Mouse (Mus musculus) hindlimb bud, embryonic 11.5 days (tissue): ENCODE measurements around the gene Phf6.
"Not testable (repeated sequence)": the region's sequence is repeated elsewhere in the genome, so short reads cannot be mapped to it uniquely, and the experiment has no call there.

Experiments used
- DNase-seq: peaks from one replicate; pipeline ENCODE4 v3.0.0-alpha.2; 2012; ENCODE audit warnings: low read depth, low spot score; ENCODE audit errors: extremely low spot score

Phf6 gene

DNA sequence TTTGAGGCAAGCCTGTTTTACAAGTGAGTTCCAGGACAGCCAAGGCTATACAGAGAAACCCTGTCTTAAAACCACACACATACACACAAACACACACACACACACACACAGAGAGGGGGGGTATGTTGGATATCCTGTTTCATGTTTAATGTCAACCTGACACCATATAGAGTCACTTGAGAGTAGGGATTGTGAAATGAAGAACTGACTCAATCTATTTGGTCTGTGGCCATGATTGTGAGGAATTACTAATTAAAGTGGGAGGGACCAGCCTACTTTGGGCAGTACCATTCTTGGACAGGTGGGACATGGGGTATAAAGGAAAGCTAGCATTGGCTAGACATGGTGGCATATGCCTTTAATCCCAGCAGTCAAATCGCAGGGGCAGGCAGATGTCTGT, 60.6 kb downstream of the Phf6 start:
- DNase-seq = no peak

DNA sequence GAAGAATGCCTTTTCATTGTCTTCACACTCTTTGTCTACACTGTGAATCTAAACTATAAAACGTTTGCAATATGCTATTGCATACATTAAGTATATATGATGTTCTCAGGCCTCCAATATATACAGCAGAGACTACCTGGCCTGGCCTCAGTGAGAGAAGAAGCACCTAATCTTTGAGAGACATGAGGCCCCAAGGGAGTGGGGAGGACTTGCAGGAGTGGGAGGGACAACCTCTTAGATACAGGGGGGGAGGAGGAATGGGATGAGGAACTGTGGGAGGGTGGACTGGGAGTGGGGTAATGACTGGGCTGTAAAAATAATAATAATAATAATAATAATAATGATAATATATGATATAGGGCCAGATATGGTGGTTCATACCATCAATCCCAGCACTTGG, 66.5 kb downstream of the Phf6 start:
- no peak for DNase-seq

DNA sequence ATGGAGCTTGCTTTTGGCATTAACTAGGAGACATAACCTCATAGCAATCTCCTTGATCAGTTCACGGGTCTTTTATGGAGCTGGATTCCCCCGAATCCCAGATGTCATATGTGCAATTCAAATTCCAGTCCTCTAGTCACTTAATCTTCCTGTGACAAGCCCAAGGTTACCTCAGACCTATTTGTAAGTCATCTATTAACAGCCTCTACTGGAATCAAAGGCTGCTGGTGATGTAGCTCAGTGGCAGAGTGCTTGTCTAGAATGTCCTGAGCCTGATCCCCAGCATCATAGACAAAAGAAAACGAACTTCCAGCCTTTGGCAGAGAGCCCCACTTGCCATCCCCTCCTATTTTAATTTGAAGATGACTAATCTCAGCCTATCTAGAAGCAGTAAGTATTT, 69.3 kb downstream of the Phf6 start:
- no peak for DNase-seq

DNA sequence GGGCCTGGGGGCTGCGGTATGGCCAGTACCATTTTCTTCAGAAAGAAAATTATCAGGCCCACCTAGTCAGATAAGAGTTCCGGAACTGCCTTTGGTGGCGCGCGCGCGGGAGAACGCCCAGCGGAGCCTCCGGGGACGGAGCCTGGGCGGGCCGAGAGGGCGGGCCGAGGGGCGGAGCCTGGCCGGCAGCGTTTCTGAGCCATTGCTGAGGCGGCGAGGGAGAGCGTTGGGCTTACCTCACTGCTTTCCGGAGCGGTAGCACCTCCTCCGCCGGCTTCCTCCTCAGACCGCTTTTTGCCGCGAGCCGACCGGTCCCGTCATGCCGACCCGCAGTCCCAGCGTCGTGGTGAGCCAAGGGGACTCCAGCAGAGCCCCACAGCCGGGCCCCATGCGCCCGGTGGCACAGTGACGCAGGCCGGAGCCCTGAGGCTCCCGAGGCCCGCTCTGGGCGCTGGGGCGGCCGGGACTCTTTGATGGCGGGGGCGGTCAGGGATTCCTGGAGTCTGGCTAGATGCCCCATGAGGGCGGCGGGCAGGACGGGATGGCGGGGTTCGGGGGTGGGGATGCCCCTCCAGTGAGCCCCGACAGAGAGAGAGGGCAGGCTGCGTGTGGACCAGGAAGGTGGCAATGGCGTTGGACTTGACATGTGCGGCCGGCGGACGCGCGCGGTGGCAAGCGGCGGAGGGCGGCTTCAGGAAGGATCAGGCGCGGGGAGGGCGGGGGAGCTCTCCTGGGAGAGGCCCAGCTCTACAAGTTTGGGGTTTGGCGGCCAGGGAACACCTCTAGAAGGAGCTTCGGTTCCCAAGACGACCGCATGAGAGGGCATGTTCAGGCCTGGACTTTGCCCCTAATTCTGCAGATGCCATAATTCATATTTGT, 76.1 kb downstream of the Phf6 start, which contains the start of gene Hprt:
Hprt (plus strand) TSS at position 233 of the 879 bp plus-strand sequence.
- DNase-seq = no peak

DNA sequence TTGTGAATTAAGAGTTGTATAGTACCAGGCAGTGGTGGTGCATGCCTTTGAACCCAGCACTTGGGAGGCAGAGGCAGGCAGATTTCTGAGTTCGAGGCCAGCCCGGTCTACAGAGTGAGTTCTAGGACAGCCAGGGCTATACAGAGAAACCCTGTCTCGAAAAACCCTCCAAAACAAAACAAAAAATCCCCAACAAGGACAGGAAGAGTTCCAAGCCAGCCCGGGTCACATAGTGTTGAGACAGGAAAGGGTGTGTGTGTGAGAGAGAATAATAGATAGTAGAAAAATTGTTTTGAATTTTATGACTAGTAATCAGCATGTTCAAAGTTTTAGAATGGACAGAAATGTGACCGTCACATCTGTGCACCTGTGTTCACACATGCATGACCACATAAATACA, 82.7 kb downstream of the Phf6 start:
- not testable (repeated sequence) for DNase-seq

DNA sequence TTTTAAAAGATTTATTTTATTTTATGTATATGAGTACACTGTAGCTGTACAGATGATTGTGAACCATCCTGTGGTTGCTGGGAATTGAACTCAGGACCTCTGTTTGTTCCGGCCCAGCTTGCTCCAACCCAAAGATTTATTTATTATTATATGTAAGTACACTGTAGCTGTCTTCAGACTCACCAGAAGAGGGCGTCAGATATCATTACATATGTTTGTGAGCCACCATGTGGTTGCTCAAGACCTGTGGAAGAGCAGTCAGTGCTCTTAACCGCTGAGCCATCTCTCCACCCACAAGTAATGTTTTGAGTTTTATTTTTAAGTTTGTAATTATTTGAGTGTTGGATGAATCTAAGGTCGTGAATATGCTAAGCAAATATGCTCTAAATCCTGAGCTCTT, 92.8 kb downstream of the Phf6 start:
- not testable (repeated sequence) for DNase-seq

DNA sequence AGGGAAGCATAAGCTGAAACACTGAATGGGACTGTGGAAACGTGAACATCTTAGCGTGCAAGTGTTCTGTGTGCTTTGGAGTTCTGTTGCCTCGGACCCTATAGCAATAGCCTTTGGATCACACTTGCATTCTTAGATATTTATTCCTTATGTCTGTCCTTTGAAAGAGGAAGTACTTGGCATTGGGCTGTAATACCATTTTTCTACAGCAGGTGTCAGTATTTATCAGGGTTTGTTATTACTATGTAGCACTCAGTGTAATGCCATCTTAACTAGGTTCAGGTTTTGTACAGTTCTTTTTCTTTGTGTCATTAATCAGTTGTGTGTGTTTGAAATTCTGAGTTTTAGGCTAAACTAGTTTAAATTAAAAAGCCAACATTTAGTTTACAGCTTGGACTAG, 94.0 kb downstream of the Phf6 start:
- peak; percentile 74 for DNase-seq
